Mouse (Mus musculus) heart, embryonic 15.5 days (tissue): ENCODE results near the gene Tmem192. TPM values are rescaled to one million over a fixed set of nuclear protein-coding genes. Genes with fewer than 3 reads are reported as not detected.

Experiments
- ATAC-seq: fragments of 200-750 bp; cut with Nextera tagmentation; replicated peaks from 2 replicates; pipeline ENCODE4 v1.8.0; 2017; ENCODE audit warnings: low read depth, moderate TSS enrichment; ENCODE audit not compliant: insufficient number of reproducible peaks, insufficient read depth, low FRiP score
- H3K27ac ChIP-seq: fragments of 300-500 bp; sonication (generic); 2 replicates; pipeline ENCODE4 v1.5.1; 2015; ENCODE audit warnings: mild to moderate bottlenecking, inconsistent platforms
- H3K27me3 ChIP-seq: fragments of 300-500 bp; sonication (generic); 2 replicates; pipeline ENCODE4 v1.6.1; 2015; ENCODE audit warnings: inconsistent platforms
- H3K36me3 ChIP-seq: fragments of 300-500 bp; sonication (generic); 2 replicates; pipeline ENCODE4 v1.6.1; 2015; ENCODE audit warnings: mild to moderate bottlenecking, inconsistent platforms
- H3K4me1 ChIP-seq: fragments of 300-500 bp; sonication (generic); replicated peaks from 2 replicates; pipeline ENCODE4 v1.6.1; 2015; ENCODE audit warnings: inconsistent platforms
- H3K4me2 ChIP-seq: fragments of 300-500 bp; sonication (generic); 2 replicates; pipeline ENCODE4 v1.6.1; 2015; ENCODE audit warnings: inconsistent platforms, mild to moderate bottlenecking, moderate library complexity
- H3K4me3 ChIP-seq: fragments of 300-500 bp; sonication (generic); 2 replicates; pipeline ENCODE4 v1.5.1; 2015; ENCODE audit warnings: mild to moderate bottlenecking, inconsistent platforms
- H3K9ac ChIP-seq: fragments of 300-500 bp; sonication (generic); 2 replicates; pipeline ENCODE4 v1.6.1; 2015; ENCODE audit warnings: mild to moderate bottlenecking, inconsistent platforms
- H3K9me3 ChIP-seq: fragments of 300-500 bp; sonication (generic); replicated peaks from 2 replicates; pipeline ENCODE4 v1.6.1; 2016; ENCODE audit warnings: inconsistent platforms
- WGBS: fragments of 180-500 bp; shearing (Covaris S2); methylation state at CpG from one replicate; pipeline ENCODE4 v1.1.7; 2015; ENCODE audit warnings: mixed read lengths; 5-methylcytosine and 5-hydroxymethylcytosine counted together
- polyA plus RNA-seq: library from polyadenylated mRNA; unstranded; fragments of >200 nt; fragmentation: Nextera tagmentation; extraction: Ambion mirVana; gene quantifications from 2 replicates; pipeline ENCODE4 v1.2.1, GENCODE M21; 2015

The Tmem192 gene
- polyA plus RNA-seq, 1 experiment from 2014 or later, result 23.5 TPM

- no peak for ATAC-seq
- 68% methylated on average over 3 of the region's 3 CpGs for WGBS
- Histone ChIP-seq H3K4me2 (no peak overlapping the region), H3K36me3 (no peaks in the 10 kb centered on the region), H3K9me3 (no peaks in the 10 kb centered on the region), H3K9ac (no peak overlapping the region), H3K4me3 (no peak overlapping the region), H3K27ac (no peak overlapping the region), H3K4me1 (no peaks in the 10 kb centered on the region), H3K27me3 (no peaks in the 10 kb centered on the region)
These were observed 12.0 kb upstream of the Tmem192 start for GRCm38 (mm10) chr8:64934997-64935396.

DNA sequence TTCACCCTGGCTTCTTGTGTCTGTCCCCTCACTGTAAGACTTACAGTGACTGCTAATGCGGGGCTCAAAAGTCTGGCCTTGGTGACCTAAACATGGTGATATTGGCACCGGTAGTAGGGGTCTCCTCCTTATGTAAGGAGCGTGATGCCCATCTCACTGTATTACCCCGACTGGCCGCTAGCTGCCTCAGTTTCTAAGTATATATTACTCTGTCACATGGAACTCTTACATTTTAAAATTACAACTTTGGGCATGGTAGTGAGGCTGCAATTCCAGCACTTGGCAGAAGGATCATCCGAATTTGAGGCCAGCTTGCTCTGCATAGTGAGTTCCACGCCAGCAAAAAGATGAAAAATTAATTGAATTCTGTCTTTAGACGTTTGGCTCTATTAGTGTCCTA is 6.0 kb upstream of the Tmem192 start:
- H3K9ac ChIP-seq, result no peak overlapping the region
- H3K4me2 ChIP-seq, result no peak overlapping the region
- no peak for ATAC-seq

DNA sequence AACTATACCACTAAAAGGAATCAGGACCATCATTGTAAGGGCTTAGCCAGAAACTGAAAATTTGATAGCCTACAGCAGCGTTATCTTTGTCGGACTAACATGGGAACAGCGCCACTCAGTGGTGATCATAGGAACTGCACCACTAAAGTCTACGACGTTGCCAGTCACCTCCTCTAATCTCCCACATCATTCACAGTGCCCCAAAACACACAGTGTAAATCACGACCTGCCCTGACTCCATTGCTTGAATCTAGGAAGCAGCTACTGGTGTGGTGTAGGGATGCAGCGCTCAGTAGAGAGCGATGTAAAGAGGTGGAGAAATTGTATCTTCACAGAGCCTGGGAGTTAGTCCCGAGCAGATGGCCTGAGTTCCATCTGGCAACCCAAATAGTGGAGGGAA is 5.5 kb upstream of the Tmem192 start:
- no peak overlapping the region for H3K27ac ChIP-seq
- 12% methylated on average over 9 of the region's 9 CpGs for WGBS
- H3K9ac ChIP-seq, result no peak overlapping the region
- H3K9me3 ChIP-seq, result no peaks in the 10 kb centered on the region
- H3K4me2 ChIP-seq, result no peak overlapping the region
- peaks cover 4% of the 10 kb centered on the region; the same call in 1 of the 2 replicates for H3K27me3 ChIP-seq
- H3K4me3 ChIP-seq, result no peak overlapping the region
- H3K4me1 ChIP-seq, result 0 out of 2 replicates have a peak, but pooled peaks cover 3% of the 10 kb centered on the region
- ATAC-seq, result no peak
- H3K36me3 ChIP-seq, result no peaks in the 10 kb centered on the region

More for the DNA sequence above, 6.0 kb upstream of the Tmem192 start:
- Histone ChIP-seq H3K27me3 (peaks cover 4% of the 10 kb centered on the region; the same call in 1 of the 2 replicates), H3K36me3 (no peaks in the 10 kb centered on the region), H3K27ac (no peak overlapping the region), H3K4me1 (no peaks in the 10 kb centered on the region), H3K9me3 (no peaks in the 10 kb centered on the region), H3K4me3 (no peak overlapping the region)
- 76% methylated on average over 8 of the region's 8 CpGs for WGBS

DNA sequence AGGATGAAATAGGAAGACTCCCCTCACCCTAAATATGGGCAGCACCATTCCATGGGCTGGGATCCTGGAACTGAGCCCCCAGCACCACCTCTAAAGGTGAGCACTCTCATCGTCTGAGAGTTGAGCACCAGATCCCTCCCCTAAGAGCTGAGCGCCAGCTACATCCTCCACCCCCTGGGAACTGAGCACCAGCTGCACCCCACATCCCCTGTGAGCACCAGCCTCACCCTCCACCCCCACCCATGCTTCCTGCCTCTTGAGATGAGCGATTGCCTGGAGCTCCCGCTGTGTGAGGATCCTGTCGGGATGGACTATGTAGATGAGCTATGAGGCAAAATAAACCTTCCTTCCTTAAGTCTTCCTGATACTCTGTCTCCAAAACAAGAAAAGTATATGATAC is 4.0 kb upstream of the Tmem192 start:
- WGBS, result 17% methylated on average over 5 of the region's 5 CpGs
- Histone ChIP-seq H3K9me3 (no peaks in the 10 kb centered on the region), H3K4me2 (no peak overlapping the region), H3K36me3 (no peaks in the 10 kb centered on the region), H3K27ac (no peak overlapping the region), H3K27me3 (peaks cover 4% of the 10 kb centered on the region; the same call in 1 of the 2 replicates), H3K9ac (no peak overlapping the region), H3K4me1 (0 out of 2 replicates have a peak, but pooled peaks cover 3% of the 10 kb centered on the region), H3K4me3 (no peak overlapping the region)
- no peak for ATAC-seq

DNA sequence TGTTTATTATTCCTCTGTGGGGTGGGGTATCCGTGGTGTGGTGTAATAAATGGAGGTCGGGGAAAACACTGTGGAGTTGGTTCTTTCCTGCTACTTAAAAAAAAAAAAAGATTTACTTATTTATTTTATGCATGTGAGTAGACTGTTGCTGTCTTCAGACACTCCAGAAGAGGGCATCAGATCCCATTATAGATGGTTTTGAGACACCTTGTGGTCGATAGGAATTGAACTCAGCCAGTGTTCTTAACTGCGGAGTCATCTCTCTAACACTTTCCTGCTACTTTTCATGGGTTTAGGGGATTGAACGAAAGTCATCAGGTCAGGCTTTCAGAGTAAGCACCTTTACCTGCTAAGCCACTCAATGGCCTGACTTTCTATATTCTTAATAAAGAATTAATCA is 2.2 kb upstream of the Tmem192 start:
- Histone ChIP-seq H3K27me3 (peaks cover 4% of the 10 kb centered on the region; the same call in 1 of the 2 replicates), H3K27ac (no peak overlapping the region), H3K4me2 (no peak overlapping the region), H3K4me1 (0 out of 2 replicates have a peak, but pooled peaks cover 3% of the 10 kb centered on the region), H3K36me3 (no peaks in the 10 kb centered on the region), H3K4me3 (no peak overlapping the region), H3K9ac (no peak overlapping the region), H3K9me3 (no peaks in the 10 kb centered on the region)
- WGBS, result 23% methylated on average over 5 of the region's 5 CpGs
- no peak for ATAC-seq

GRCm38 (mm10) chr8:64945606-64946005 is 1.4 kb upstream of the Tmem192 start:
- no peak overlapping the region for H3K27ac ChIP-seq
- H3K9ac ChIP-seq, result no peak overlapping the region

DNA sequence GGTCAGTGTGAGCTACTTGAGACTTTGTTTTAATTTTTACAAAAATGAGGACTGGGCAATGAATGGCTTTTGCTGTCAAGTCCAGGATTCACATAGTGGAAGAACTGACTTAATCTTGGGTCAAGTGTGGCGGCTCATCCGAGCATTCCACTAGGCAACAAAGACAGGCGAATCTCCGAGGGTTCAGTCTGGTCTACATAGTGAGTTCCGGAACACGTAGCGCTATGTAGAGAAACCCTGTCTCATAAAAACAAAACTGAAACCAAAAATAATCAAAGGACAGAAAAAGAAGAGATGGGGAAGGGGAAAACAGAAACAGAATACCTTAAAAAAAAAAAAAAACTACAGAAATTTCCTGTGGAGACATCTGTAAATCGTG is 555 bp upstream of the Tmem192 start:
- Histone ChIP-seq H3K4me3 (peak overlapping the region; percentile 27), H3K9ac (no peak overlapping the region), H3K4me1 (0 out of 2 replicates have a peak, but pooled peaks cover 3% of the 10 kb centered on the region), H3K36me3 (no peaks in the 10 kb centered on the region), H3K27ac (no peak overlapping the region), H3K27me3 (peaks cover 4% of the 10 kb centered on the region; the same call in 1 of the 2 replicates), H3K9me3 (no peaks in the 10 kb centered on the region), H3K4me2 (peak overlapping the region; percentile 66)
- ATAC-seq, result no peak
- 46% methylated on average over 8 of the region's 8 CpGs for WGBS

More at GRCm38 (mm10) chr8:64945606-64946005, 1.4 kb upstream of the Tmem192 start:
- no peak for ATAC-seq
- H3K9me3 ChIP-seq, result no peaks in the 10 kb centered on the region
- peaks cover 4% of the 10 kb centered on the region; the same call in 1 of the 2 replicates for H3K27me3 ChIP-seq
- no peak overlapping the region for H3K4me2 ChIP-seq
- 0 out of 2 replicates have a peak, but pooled peaks cover 3% of the 10 kb centered on the region for H3K4me1 ChIP-seq
- 67% methylated on average over 7 of the region's 7 CpGs for WGBS
- H3K4me3 ChIP-seq, result no peak overlapping the region
- H3K36me3 ChIP-seq, result no peaks in the 10 kb centered on the region

GRCm38 (mm10) chr8:64947698-64948034 is 681 bp downstream of the Tmem192 start:
- Histone ChIP-seq H3K36me3 (no peaks in the 10 kb centered on the region), H3K27ac (peak overlapping the region; percentile 93), H3K9ac (peak overlapping the region; percentile 77), H3K4me1 (0 out of 2 replicates have a peak, but pooled peaks cover 3% of the 10 kb centered on the region), H3K4me2 (peak overlapping the region; percentile 66), H3K27me3 (peaks cover 3% of the 10 kb centered on the region; the same call in 1 of the 2 replicates), H3K4me3 (peak overlapping the region; percentile 94), H3K9me3 (no peaks in the 10 kb centered on the region)
- 8% methylated on average over 10 of the region's 10 CpGs for WGBS
- ATAC-seq, result no peak

- H3K27me3 ChIP-seq, result no peaks in the 10 kb centered on the region
- no peak for ATAC-seq
- no peaks in the 10 kb centered on the region for H3K36me3 ChIP-seq
- 86% methylated on average over 1 of the region's 1 CpGs for WGBS
- no peak overlapping the region for H3K4me2 ChIP-seq
- no peak overlapping the region for H3K9ac ChIP-seq
- no peak overlapping the region for H3K27ac ChIP-seq
- no peak overlapping the region for H3K4me3 ChIP-seq
- 0 out of 2 replicates have a peak, but pooled peaks cover 3% of the 10 kb centered on the region for H3K4me1 ChIP-seq
- no peaks in the 10 kb centered on the region for H3K9me3 ChIP-seq
These were observed 1.4 kb downstream of the Tmem192 start for GRCm38 (mm10) chr8:64948371-64948770.

- H3K9me3 ChIP-seq, result no peaks in the 10 kb centered on the region
- no peaks in the 10 kb centered on the region for H3K36me3 ChIP-seq
- no peaks in the 10 kb centered on the region for H3K27me3 ChIP-seq
- no peak overlapping the region for H3K9ac ChIP-seq
- 92% methylated on average over 6 of the region's 6 CpGs for WGBS
- H3K4me2 ChIP-seq, result no peak overlapping the region
- H3K27ac ChIP-seq, result no peak overlapping the region
- no peak overlapping the region for H3K4me3 ChIP-seq
- H3K4me1 ChIP-seq, result no peaks in the 10 kb centered on the region
- no peak for ATAC-seq
These were observed 5.1 kb downstream of the Tmem192 start for GRCm38 (mm10) chr8:64952101-64952500.

- Histone ChIP-seq H3K4me1 (no peaks in the 10 kb centered on the region), H3K4me2 (no peak overlapping the region), H3K27me3 (no peaks in the 10 kb centered on the region), H3K4me3 (no peak overlapping the region), H3K36me3 (peaks cover 7% of the 10 kb centered on the region; the same call in 1 of the 2 replicates), H3K27ac (no peak overlapping the region), H3K9me3 (no peaks in the 10 kb centered on the region), H3K9ac (no peak overlapping the region)
- WGBS, result 85% methylated on average over 9 of the region's 9 CpGs
- ATAC-seq, result no peak
These were observed 12.0 kb downstream of the Tmem192 start for GRCm38 (mm10) chr8:64959025-64959424.

- Histone ChIP-seq H3K4me2 (no peak overlapping the region), H3K27me3 (no peaks in the 10 kb centered on the region), H3K9ac (no peak overlapping the region), H3K4me3 (no peak overlapping the region), H3K9me3 (no peaks in the 10 kb centered on the region), H3K4me1 (no peaks in the 10 kb centered on the region), H3K27ac (no peak overlapping the region), H3K36me3 (peaks cover 3% of the 10 kb centered on the region; the same call in 1 of the 2 replicates)
- no peak for ATAC-seq
These were observed 15.9 kb downstream of the Tmem192 start for GRCm38 (mm10) chr8:64962836-64963235.
